Mouse (Mus musculus): ENCODE data around the gene Cnpy3. TPM values are rescaled to one million over a fixed set of nuclear protein-coding genes. Genes with fewer than 3 reads are reported as not detected.
A peak's percentile ranks its signal among the peaks of the same experiment; 100 is the strongest.

Gene Cnpy3
- total RNA-seq, 1 experiment from 2014 or later = 64.6 TPM

DNA sequence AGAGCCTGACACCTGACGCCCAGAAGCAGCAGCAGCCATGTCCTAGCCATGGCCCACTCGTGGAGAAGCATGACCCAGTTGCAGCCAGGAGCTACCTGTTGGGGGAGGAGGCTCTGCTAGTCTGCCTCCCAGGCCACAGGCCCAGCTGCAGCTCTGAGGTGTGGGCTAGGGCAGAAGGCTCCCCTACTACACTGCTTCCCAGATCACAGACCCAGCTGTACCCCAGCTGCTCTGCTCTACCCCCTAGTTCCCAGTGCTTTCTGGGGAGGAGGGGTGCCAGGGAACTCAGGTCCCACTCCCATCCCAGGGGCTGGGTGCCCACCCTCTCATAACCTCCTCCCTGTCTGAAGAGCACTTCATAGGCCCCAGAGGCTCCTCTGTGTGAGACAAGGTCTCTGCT lies 11.5 kb upstream of the Cnpy3 start, which contains the start of gene Ptcra:
Gene Ptcra (minus strand): TSS at position 169 of the 400 bp plus-strand sequence.
- DNase-seq = no peak

DNA sequence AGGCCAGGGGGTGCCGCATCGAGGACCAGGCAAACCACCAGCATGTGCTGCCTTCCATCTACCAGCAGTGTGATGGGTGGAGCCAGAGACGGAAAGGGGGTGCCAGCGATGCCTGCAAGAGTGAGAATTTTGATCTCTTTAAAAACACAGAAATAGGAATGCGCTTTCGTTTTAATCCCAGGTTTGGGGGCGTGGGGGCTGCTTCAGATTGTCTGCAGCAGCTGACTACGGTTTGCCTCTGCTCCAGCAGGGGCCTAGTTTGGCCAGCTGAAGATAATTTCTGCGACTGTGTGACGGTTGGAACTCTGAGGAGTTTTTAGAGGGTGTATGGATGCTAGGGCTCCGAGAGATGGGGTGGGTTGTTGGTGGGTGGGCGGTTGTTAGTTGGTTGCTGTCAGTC lies 6.7 kb upstream of the Cnpy3 start:
- no peak for DNase-seq

- no peak for DNase-seq
Observed at GRCm38 (mm10) chr17:46751056-46751793, 789 bp downstream of the Cnpy3 start.

- DNase-seq = no peak
Observed at GRCm38 (mm10) chr17:46750580-46750979, 1.4 kb downstream of the Cnpy3 start.

DNA sequence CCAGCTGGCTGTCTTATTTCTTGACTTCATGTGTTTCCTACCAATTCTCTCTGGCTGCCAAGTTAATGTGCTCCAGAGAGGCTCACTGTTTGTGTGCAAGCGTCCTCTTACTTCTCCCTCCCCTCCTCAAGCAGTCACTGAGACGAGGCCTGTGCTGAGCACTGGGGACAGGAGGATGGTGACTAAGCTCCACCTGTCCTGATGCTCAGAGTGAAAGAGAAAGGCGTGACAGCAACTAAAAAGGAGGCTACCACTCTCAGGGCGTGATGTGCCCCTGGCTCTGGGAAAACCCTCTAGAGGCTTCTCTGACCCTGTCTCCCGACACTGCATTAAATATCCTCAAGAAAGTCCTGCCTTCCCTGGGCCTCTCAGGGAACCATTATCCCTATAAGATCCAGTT lies 2.7 kb downstream of the Cnpy3 start:
- no peak for DNase-seq

DNA sequence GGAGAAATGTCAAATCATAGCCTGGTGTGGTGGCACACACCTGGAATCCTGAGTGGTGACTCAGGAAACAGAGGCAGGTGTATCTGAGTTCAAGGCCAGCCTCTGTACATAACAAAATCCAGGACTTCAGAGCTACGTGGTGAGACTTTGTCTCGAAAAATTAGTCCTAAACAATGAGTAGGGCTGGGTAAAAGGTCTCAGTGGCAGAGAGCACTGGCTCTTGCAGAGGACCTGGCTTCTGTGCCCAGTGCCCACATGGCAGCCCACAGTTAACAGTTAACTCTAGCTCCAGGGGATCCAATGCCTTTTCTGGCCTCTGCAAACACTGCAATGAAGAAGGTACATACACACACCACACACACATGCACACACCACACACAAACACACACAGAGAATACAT lies 4.2 kb downstream of the Cnpy3 start:
- no peak for DNase-seq

DNA sequence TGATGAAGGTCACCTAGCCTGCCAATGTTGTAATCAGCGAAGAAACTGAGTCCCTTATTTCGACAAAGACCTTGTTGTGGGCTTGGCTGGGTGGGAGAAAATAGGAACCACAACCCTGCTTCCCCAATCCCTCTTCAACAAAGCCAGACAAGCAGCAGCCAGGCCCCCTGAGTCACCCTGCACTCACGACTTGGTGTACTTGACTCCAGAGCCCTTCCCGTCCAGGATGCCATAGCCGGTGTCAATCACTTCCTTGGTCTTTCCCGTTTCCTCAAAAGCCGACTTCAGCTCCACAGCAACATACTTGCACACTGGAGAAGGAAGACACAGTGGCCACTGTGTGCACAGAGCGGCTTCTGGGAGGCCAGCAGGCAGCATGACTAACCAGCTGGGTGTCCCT lies 4.8 kb downstream of the Cnpy3 start:
- DNase-seq = no peak

DNA sequence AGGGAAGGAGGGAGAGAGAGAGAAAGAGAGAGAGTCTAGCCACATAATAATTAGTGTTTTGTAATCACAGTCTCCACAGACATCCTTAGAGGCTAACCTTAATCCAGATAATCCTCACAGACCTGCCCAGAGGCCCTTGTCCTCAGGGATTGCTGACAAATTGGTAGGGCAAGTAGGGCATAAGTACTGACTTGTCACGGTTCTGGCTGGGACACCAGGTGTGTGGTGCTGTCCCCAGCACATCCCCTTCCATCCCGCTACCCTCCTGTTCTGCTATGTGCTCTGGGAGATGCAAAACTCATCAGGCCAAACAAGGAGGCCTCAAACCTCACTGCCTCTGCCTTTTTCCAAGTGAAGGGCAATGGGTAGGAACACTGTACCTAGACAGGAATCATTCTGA lies 6.5 kb downstream of the Cnpy3 start:
- DNase-seq = no peak

DNA sequence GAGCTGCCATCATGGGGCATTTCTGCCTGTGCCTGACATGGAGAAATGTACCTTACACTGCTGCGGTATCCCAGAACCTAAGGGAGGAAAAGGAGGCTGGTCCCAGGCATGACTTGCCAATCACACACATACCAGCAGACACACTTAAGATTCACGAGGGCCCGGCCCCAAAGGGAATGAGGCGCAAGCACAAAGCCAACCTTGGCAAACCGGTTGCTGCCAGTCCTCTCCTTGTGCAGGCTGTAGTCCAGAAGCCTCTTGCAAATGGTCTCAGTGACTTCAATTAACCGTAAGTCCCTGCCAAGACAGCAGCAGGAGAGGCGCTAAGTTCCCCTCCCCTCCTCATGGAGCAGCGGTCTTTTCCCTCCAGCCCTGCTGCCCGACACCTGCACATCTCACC lies 9.0 kb downstream of the Cnpy3 start:
- DNase-seq = no peak

DNA sequence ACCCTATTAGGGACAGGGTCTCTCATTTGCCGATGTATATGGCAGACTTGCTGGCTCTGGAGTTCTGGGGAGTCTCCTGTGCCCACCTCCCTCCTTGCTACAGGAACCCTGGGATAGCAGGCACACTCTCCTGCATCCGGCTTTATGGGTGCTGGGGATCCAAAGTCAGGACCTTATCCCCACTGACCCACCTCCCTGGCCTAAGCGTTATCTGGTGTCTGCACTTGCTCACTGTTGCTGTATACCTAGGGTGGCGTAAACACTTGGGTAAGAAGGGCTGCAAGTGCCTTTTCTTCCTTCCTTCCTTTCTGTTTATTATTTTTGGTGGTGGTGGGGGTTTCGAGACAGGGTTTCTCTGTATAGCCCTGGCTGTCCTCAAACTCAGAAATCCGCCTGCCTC lies 10.7 kb downstream of the Cnpy3 start:
- DNase-seq = no peak

DNA sequence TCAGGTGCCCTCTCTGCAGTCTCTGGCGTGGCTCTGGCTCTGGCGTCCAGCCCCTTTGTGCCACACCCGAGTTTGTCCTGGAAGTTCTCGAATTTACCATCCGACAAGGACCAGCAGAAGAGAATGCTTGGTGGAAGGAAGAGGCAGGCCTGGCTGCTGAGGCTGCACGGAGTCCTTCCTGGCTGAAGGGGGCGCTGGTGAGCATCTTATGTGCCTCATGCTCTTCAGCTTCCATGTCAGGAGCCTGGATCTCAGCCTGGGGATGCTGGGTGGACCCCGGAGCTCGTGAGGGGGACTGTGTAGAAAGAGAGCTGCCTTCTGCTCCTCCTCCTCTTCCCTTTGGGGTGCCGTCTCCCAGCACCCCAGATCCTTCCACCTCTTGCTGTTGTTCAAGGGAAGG lies 15.9 kb downstream of the Cnpy3 start:
- peak; percentile 50 for DNase-seq

GRCm38 (mm10) chr17:46735287-46735686 lies 16.7 kb downstream of the Cnpy3 start:
- no peak for DNase-seq

- no peak for DNase-seq
Observed at GRCm38 (mm10) chr17:46734055-46734454, 18.0 kb downstream of the Cnpy3 start.

DNA sequence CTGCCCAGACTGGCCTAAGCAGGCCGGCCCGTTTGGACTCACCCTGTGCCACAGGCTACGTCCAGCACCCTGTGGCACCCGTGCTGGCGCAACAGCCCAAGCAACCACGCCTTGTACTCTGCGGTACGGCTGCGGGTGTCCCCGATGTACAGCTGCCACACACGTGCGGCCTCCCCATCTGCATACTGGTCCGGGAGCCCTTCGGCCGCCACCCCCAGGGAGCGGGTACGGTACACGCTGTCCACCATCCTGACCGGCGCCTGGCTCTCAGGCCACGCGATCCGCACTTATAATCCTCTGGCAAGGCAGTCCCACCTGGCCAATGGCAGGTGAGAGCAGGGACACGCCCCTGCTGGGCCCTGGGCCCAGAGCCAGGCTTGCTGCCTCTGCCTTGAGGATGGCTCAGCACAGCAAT lies 23.1 kb downstream of the Cnpy3 start, which contains the start of gene Gnmt:
Gene Gnmt (minus strand): TSS at position 265 of the 415 bp plus-strand sequence.
- no peak for DNase-seq

DNA sequence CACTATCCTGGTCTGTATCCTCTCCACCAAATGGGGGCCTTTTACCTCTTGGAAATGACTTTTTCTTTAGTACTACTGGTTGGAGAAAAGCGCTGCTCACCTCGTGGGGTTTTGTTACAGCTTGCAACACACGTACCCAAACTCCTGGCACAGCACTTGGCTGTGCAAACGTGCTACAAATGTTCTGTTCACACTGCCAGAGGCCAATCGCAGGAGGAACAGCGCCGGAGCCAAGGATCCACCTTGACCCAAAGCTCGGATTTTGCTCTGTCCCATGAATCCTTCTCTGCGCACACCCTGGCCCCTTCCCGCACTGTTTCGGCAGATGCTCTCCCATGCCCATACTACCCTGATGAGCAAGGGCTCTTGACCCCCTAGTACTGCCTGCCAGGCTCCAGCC lies 23.5 kb downstream of the Cnpy3 start:
- no peak for DNase-seq

GRCm38 (mm10) chr17:46728021-46728420 lies 24.0 kb downstream of the Cnpy3 start:
- DNase-seq = no peak

GRCm38 (mm10) chr17:46727271-46727670 lies 24.7 kb downstream of the Cnpy3 start:
- no peak for DNase-seq

DNA sequence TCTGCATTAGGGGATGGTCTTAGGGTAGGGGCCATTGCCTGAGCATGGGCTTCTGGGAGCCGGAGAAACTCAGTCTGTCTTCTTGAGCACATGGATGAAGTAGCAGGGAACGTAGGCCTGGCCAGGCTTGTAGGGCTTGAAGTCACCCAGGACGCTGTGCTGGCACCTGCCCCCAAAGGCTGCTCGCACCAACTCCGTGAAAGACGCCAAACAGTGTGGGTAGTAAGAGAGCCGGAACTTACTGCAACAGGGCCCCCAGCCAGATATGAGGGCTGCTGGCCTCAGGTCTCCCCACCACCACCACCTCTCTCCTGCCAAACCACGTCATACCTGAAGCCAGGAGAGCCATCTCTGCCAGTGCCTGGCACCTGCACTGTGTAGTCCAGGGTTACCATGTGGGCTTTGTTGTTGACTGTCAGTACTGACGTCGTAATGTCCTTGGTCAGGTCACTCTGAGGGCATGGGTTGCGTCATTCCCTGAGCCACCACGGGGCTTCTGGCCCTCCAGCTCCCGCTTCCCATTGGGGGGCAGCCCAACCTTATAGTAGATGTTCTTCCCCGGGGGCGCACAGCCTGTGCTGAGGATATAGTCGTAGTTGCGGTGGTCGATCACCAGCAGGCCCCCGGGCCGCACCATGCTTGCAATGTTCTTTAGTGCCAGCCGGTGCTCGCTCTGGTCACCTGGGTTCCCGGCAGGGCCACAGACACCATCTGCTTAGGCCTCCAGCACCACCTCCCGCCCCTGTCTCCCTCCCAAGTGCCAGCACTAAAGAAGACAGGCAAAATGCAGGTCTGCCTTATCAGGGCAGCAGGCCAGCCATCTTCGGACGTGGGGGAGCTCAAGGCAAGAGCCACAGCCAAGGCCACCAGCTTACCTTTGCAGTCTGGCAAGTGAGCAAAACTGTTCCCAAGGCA lies 26.0 kb downstream of the Cnpy3 start:
- DNase-seq = no peak

DNA sequence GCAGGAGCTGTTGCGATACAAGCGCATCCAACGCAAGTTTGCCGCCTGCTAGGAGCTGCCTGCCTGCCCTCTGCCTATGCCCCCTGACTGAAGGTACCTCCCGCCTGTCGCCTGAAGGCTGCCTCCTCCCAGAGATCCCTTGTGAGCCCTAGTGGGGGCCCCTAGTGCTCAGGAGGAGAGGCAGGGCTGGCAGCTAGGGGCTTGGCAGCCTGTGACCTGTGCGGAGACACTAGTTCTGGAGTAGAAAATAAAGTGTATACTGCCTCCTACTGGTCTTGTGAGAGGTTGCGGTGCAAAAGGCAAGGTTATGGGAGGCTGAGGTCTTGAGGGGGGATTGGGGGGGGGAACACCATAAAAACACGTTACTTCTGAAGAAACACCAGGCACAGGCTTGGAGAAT lies 26.7 kb downstream of the Cnpy3 start:
- no peak for DNase-seq

DNA sequence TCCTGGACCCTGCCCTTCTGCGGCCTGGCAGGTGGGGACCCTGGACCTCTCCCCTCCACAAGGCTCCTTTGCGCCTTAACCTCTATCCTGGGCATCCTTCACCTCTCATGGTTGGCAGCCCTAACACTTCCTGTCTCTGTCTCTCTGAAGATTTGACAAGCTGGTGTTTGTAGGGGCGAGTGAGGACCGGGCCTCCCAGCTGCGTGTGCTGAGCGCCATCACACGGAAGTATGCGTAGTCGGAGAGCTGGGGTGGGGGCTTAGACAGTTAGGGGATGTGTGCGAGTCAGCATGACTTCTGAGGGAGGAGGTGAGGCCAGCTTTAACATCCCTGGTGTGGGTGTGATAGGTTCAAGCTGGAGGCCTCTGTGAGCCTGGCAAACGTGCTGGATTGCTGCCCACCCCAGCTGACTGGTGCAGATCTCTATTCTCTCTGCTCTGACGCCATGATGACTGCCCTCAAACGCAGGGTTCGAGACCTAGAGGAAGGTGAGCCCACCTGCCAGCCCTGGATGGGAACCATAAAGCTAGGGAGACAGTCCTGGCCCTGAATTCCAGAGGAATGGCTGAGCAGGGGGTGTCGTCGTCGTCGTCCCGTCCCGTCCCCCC lies 27.4 kb downstream of the Cnpy3 start:
- no peak for DNase-seq

GRCm38 (mm10) chr17:46721077-46721476 lies 30.9 kb downstream of the Cnpy3 start:
- DNase-seq = no peak

GRCm38 (mm10) chr17:46714756-46715481 lies 37.1 kb downstream of the Cnpy3 start:
- no peak for DNase-seq
